Comparison of ENCODE assay signal across 18 mouse cellular contexts in the genomic region with DNA sequence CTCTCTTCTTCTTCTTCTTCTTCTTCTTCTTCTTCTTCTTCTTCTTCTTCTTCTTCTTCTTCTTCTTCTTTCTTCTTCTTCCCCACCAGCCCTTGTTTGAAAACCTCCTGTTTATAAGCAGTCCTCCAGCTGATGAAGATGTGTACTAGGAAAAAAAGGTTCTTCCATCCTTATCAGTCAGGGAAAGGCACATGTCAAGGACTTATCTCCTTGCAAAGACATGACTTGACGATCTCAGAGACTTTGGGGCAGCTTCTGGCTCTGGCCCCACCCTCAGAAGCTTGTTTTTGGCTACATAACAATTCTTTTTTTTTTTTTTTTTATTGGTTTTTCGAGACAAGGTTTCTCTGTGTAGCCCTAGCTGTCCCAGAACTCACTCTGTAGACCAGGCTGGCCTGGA. TPM values are rescaled to one million over a fixed set of nuclear protein-coding genes. Genes with fewer than 3 reads are reported as not detected.
DNase-seq lines count a peak whose midpoint lies in the region; ATAC-seq and TF ChIP-seq lines count a peak whose summit lies in the region.
"Had no signal": no experiment of that assay in that cellular context is flagged by ENCODE, and none has a peak within 500 bp of the region (broad histone marks: within the 10 kb centered on the region; RNA-seq: fewer than 3 reads in every experiment).

No protein-coding gene starts in this region.

- H3K27me3 ChIP-seq in G1E (ENCODE audit: insufficient read depth, low read length) (peaks cover 7% of the 10 kb centered on the region), MEL (ENCODE audit: control insufficient read depth in 1 of 2, insufficient read depth in 2 of 2, low read length in 2 of 2) (no peaks in the 10 kb centered on the region; a peak in 1 of 4 replicates)
- peaks cover under 1% of the 10 kb centered on the region for H3K27me3 ChIP-seq in erythroblast, embryonic 14.5 days (ENCODE audit: control insufficient read depth)
- H3K27me3 ChIP-seq in liver, embryonic 14.5 days (ENCODE audit: control insufficient read depth, insufficient read depth, low read length): no peaks in the 10 kb centered on the region
- H3K27me3 ChIP-seq: embryonic facial prominence, embryonic 12.5 days; heart, embryonic 15.5 days; hindbrain, embryonic 12.5 days had no signal

- peaks cover 30% of the 10 kb centered on the region for H3K4me1 ChIP-seq in G1E (ENCODE audit: insufficient read depth, low read depth, low read length)
- H3K4me1 ChIP-seq in MEL (ENCODE audit: control insufficient read depth in 1 of 2, insufficient read depth in 2 of 2, low read length in 2 of 2): peaks cover 0 to 10% of the 10 kb centered on the region in 2 experiments; a peak in 1 of 4 replicates
- peaks cover 66% of the 10 kb centered on the region for H3K4me1 ChIP-seq in erythroblast, embryonic 14.5 days (ENCODE audit: control insufficient read depth)
- peaks cover 43 to 47% of the 10 kb centered on the region in 2 experiments for H3K4me1 ChIP-seq in liver, embryonic 14.5 days (replicated peaks; ENCODE audit: control insufficient read depth in 2 of 2, insufficient read depth in 2 of 2, low read length in 1 of 2)
- H3K4me1 ChIP-seq: hindbrain, embryonic 12.5 days had no signal

- ATAC-seq in G1E (ENCODE audit: extremely low read depth, insufficient number of reproducible peaks, low FRiP score, poor library complexity, severe bottlenecking): peak; percentile 98
- peak; percentile 96 for ATAC-seq in liver, embryonic 14.5 days (ENCODE audit: insufficient read depth)
- ATAC-seq: inflammation-experienced regulatory T-cells, adult 6 months; midbrain, embryonic 16.5 days had no signal

- DNase-seq in G1E (ENCODE audit: low spot score) (no peak), MEL (ENCODE audit: low read depth, low spot score) (peak; percentile 86)
- DNase-seq in liver, embryonic 14.5 days (ENCODE audit: low read depth in 3 of 3, low spot score in 3 of 3): peak; percentile 90 to 91 (median 91)
- DNase-seq in right cerebral cortex, postnatal 4 days: no peak
- DNase-seq in kidney, postnatal 25 days: no peak
- no peak for DNase-seq in adrenal gland, adult 8-10 months
- DNase-seq: adrenal gland, adult 2 months; cerebellum, adult 2 months; gastrocnemius, postnatal 25 days; lung, embryonic 14.5 days; thymus, postnatal 36 days had no signal

- no peak for TF ChIP-seq POLR2A in MEL (IDR thresholded peaks at IDR 0.05; ENCODE audit: control insufficient read depth in 1 of 2, insufficient read depth in 1 of 2, low read depth in 1 of 2, low read length in 2 of 2, poor library complexity in 1 of 2)

- no peaks in the 10 kb centered on the region for H3K79me2 ChIP-seq in MEL (ENCODE audit: control insufficient read depth, insufficient read depth, low read length, poor library complexity)

- 13% methylated on average over 2 of the region's 2 CpGs for WGBS in liver, embryonic 14.5 days (ENCODE audit: insufficient replicate concordance)

- peak overlapping the region; percentile 66 for H3K4me2 ChIP-seq in liver, embryonic 14.5 days (ENCODE audit: low read depth)
- H3K4me2 ChIP-seq: embryonic facial prominence, embryonic 12.5 days; heart, embryonic 15.5 days; hindbrain, embryonic 12.5 days; lung, embryonic 14.5 days had no signal

- H3K27ac ChIP-seq in MEL (ENCODE audit: control insufficient read depth, low read depth, low read length): no peak overlapping the region
- peak overlapping the region; percentile 91 for H3K27ac ChIP-seq in liver, embryonic 14.5 days
- H3K27ac ChIP-seq: embryonic facial prominence, embryonic 12.5 days; forebrain, embryonic 10.5 days; heart, embryonic 15.5 days; hindbrain, embryonic 12.5 days had no signal

- H3K9ac ChIP-seq in MEL (ENCODE audit: control insufficient read depth, low read depth, low read length, poor library complexity, severe bottlenecking): no peak overlapping the region
- peak overlapping the region; percentile 62 for H3K9ac ChIP-seq in liver, embryonic 14.5 days (replicated peaks)
- H3K9ac ChIP-seq: embryonic facial prominence, embryonic 12.5 days; heart, embryonic 15.5 days; hindbrain, embryonic 12.5 days; lung, embryonic 14.5 days had no signal

- TF ChIP-seq RAD21 in MEL (IDR thresholded peaks at IDR 0.05; ENCODE audit: low read depth, low read length): no peak

- peak; percentile 84 to 85 for TF ChIP-seq EP300 in MEL (IDR thresholded peaks at IDR 0.05; ENCODE audit: low read depth in 1 of 2, low read length in 2 of 2)
- TF ChIP-seq EP300 in liver, embryonic 14.5 days (IDR thresholded peaks at IDR 0.05; ENCODE audit: low read depth): peak; percentile 97

- H3K36me3 ChIP-seq in G1E (replicated peaks): no peaks in the 10 kb centered on the region
- H3K36me3 ChIP-seq in MEL (ENCODE audit: control insufficient read depth in 1 of 2, insufficient read depth in 2 of 2, low read length in 2 of 2): peaks cover 0 to 12% of the 10 kb centered on the region in 2 experiments; a peak in 2 of 4 replicates
- H3K36me3 ChIP-seq in erythroblast, embryonic 14.5 days (ENCODE audit: control insufficient read depth): peaks cover 5% of the 10 kb centered on the region; the same call in 1 of the 2 replicates
- H3K36me3 ChIP-seq in liver, embryonic 14.5 days (replicated peaks; ENCODE audit: control insufficient read depth, insufficient read depth, low read depth): no peaks in the 10 kb centered on the region
- H3K36me3 ChIP-seq: embryonic facial prominence, embryonic 12.5 days; forebrain, embryonic 10.5 days; heart, embryonic 15.5 days; hindbrain, embryonic 12.5 days had no signal

- H3K9me3 ChIP-seq in G1E (replicated peaks): no peaks in the 10 kb centered on the region
- no peaks in the 10 kb centered on the region for H3K9me3 ChIP-seq in MEL (replicated peaks; ENCODE audit: insufficient read depth, low read length)
- no peaks in the 10 kb centered on the region for H3K9me3 ChIP-seq in erythroblast, embryonic 14.5 days (ENCODE audit: control insufficient read depth, low read length)
- H3K9me3 ChIP-seq in liver, embryonic 14.5 days (ENCODE audit: control insufficient read depth, low read length): no peaks in the 10 kb centered on the region
- H3K9me3 ChIP-seq: embryonic facial prominence, embryonic 12.5 days; forebrain, embryonic 10.5 days; heart, embryonic 15.5 days; hindbrain, embryonic 12.5 days had no signal

- TF ChIP-seq CTCF in G1E (IDR thresholded peaks at IDR 0.05; ENCODE audit: low read depth, low read length) (no peak), MEL (IDR thresholded peaks at IDR 0.05 in 2 of 3, conservative IDR thresholded peaks at IDR 0.05 in 1 of 3; ENCODE audit: control insufficient read depth in 1 of 3, insufficient read depth in 1 of 3, low read depth in 2 of 3, low read length in 3 of 3, poor library complexity in 1 of 3, severe bottlenecking in 1 of 3) (no peak)
- no peak for TF ChIP-seq CTCF in liver, embryonic 14.5 days (IDR thresholded peaks at IDR 0.05; ENCODE audit: low read depth)

- H3K4me3 ChIP-seq in G1E (ENCODE audit: low read depth, low read length): no peak overlapping the region
- H3K4me3 ChIP-seq in MEL (ENCODE audit: control insufficient read depth in 1 of 2, insufficient read depth in 1 of 2, low read depth in 2 of 2, low read length in 2 of 2): no peak overlapping the region
- peak overlapping the region; percentile 57 for H3K4me3 ChIP-seq in erythroblast, embryonic 14.5 days (replicated peaks)
- H3K4me3 ChIP-seq in liver, embryonic 14.5 days (ENCODE audit: insufficient read depth in 1 of 2, low read depth in 2 of 2, low read length in 2 of 2): peak overlapping the region in 1 of 2 experiments; percentile 36; a peak in 2 of 4 replicates
- H3K4me3 ChIP-seq: embryonic facial prominence, embryonic 12.5 days; forebrain, embryonic 10.5 days; heart, embryonic 15.5 days; hindbrain, embryonic 12.5 days had no signal

TF ChIP-seq in MEL, 35 proteins besides CTCF, POLR2A, EP300 and RAD21 (continues in another document):
- TF ChIP-seq HCFC1 (IDR thresholded peaks at IDR 0.05; ENCODE audit: low read depth, low read length) (0 out of 2 replicates have a peak, but pooled peaks have one; percentile 43), RCOR1 (IDR thresholded peaks at IDR 0.05; ENCODE audit: low read depth, low read length) (peak; percentile 73), USF1 (IDR thresholded peaks at IDR 0.05; ENCODE audit: low read depth, low read length) (peak; percentile 71; the same call in 1 of the 2 replicates), BHLHE40 (IDR thresholded peaks at IDR 0.05; ENCODE audit: borderline replicate concordance, low read depth, low read length) (peak; percentile 93), ZNF384 (IDR thresholded peaks at IDR 0.05; ENCODE audit: low read depth, low read length) (peak; percentile 92), NRF1 (IDR thresholded peaks at IDR 0.05; ENCODE audit: insufficient read depth, low read depth, low read length, poor library complexity, severe bottlenecking) (no peak), MYB (IDR thresholded peaks at IDR 0.05; ENCODE audit: low read depth, low read length) (no peak), E2F4 (IDR thresholded peaks at IDR 0.05; ENCODE audit: borderline replicate concordance, low read depth, low read length) (no peak), MYC (IDR thresholded peaks at IDR 0.05; ENCODE audit: low read depth, low read length) (peak; percentile 89), ETS1 (IDR thresholded peaks at IDR 0.05; ENCODE audit: low read depth, low read length) (peak; percentile 98), MAFK (IDR thresholded peaks at IDR 0.05; ENCODE audit: borderline replicate concordance, low read depth, low read length) (peak; percentile 30; the same call in 1 of the 2 replicates)

RNA-seq across cellular contexts. Expression of gene Nudt4, which starts 5.5 kb away (rescaled TPM):
- 32.8 and 53.5 TPM in 2 replicates for total RNA-seq in G1E (2014; fragmentation: Nextera tagmentation)
- total RNA-seq in G1E (2017): 38.6 and 42.9 TPM in 2 replicates
- 13.9 and 17.6 TPM in 2 replicates for polyA plus RNA-seq in G1E (2012)
- total RNA-seq in MEL (2012; rRNA removed): 21.1 and 26.6 TPM in 2 replicates
- polyA plus RNA-seq in MEL (2012; ENCODE audit: insufficient read depth in 1 of 2, insufficient read length in 2 of 2, low read depth in 1 of 2, low replicate concordance in 2 of 2, missing spikeins in 1 of 2): 10 to 100 TPM in 1 of 2 experiments, not detected in 1; 35.7 TPM
- polyA plus RNA-seq in erythroblast, embryonic 14.5 days (2012): 21.2 and 28.8 TPM in 2 replicates
- polyA plus RNA-seq in liver, embryonic 14.5 days (2012; rRNA removed): 30.0 and 49.7 TPM in 2 replicates
- polyA plus RNA-seq in liver, embryonic 14.5 days (2014; fragmentation: Nextera tagmentation; extraction: Ambion mirVana): 95.5 and 106 TPM in 2 replicates
- total RNA-seq in adrenal gland, adult 8-10 months (2022): 100 to 1,000 TPM in 3 of 4 experiments, 10 to 100 TPM in 1; 94.5 to 230 (median 162) TPM

RNA-seq across cellular contexts. Expression of gene Ube2n, which starts 54.5 kb away (rescaled TPM):
- 377 and 509 TPM in 2 replicates for total RNA-seq in G1E (2014; fragmentation: Nextera tagmentation)
- 134 and 148 TPM in 2 replicates for total RNA-seq in G1E (2017)
- 47.3 and 56.1 TPM in 2 replicates for polyA plus RNA-seq in G1E (2012)
- 80.6 and 105 TPM in 2 replicates for total RNA-seq in MEL (2012; rRNA removed)
- polyA plus RNA-seq in MEL (2012; ENCODE audit: insufficient read depth in 1 of 2, insufficient read length in 2 of 2, low read depth in 1 of 2, low replicate concordance in 2 of 2, missing spikeins in 1 of 2): 100 to 1,000 TPM; 212 to 571 TPM
- 4.4 and 6.9 TPM in 2 replicates for polyA plus RNA-seq in erythroblast, embryonic 14.5 days (2012)
- 50.1 and 78.2 TPM in 2 replicates for polyA plus RNA-seq in liver, embryonic 14.5 days (2012; rRNA removed)
- polyA plus RNA-seq in liver, embryonic 14.5 days (2014; fragmentation: Nextera tagmentation; extraction: Ambion mirVana): 134 and 137 TPM in 2 replicates
- total RNA-seq in adrenal gland, adult 8-10 months (2022): 100 to 1,000 TPM; 129 to 155 (median 138) TPM

Comparison
In these comparisons a context has a peak if more than half of its experiments do, and no peak if none do; other contexts are left out.
1. DNase-seq: peak in MEL (single experiment) and liver, embryonic 14.5 days (3 of 3); none in G1E (single experiment), right cerebral cortex, postnatal 4 days (single experiment), kidney, postnatal 25 days (0 of 2) and adrenal gland, adult 8-10 months (single experiment).